In the genomic region with DNA sequence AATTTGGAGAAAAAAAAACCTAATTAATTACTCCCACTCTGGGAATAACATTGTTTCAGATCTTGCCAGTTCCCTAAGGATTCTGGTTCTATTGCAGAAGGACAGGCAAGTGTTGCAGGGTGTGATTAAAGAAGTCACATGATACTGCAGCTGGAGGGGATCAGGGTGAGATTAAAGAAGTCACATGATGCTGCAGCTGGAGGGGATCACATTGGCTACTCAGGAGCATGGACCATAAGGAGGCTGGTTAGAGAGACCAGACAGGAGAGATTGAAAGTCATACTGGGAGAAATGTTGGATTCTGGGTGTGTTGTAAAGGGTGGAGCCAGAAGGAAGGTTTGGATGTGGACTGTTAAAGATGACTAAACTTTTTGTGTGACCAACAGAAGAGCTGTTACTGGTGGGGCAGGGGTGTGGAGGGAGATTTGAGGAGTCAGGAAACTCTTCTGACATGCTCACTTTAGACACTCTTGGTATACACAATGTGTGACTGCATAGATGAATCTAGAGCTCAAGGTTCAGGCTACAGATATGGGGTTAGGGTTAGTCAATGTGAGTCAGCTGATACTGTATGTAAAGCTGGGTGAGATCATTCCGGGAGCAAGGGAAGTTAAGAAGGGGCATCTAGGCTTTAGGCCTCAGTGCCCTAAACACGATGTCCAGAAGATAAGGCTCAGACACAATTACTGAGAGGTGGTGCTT, we compare ENCODE assay signal across 21 mouse cellular contexts. TPM values are rescaled to one million over a fixed set of nuclear protein-coding genes. Genes with fewer than 3 reads are reported as not detected.
DNase-seq lines count a peak whose midpoint lies in the region; ATAC-seq and TF ChIP-seq lines count a peak whose summit lies in the region.
"Had no signal": no experiment of that assay in that cellular context is flagged by ENCODE, and none has a peak within 500 bp of the region (broad histone marks: within the 10 kb centered on the region; RNA-seq: fewer than 3 reads in every experiment).

No protein-coding gene starts in this region.

- no peaks in the 10 kb centered on the region for H3K79me2 ChIP-seq in MEL (ENCODE audit: control insufficient read depth, insufficient read depth, low read length, poor library complexity)

- no peak for ATAC-seq in kidney, postnatal 0 days (replicated peaks; ENCODE audit: low FRiP score, low read depth)
- peak; percentile 84 for ATAC-seq in liver, embryonic 12.5 days
- ATAC-seq in megakaryocyte-erythroid progenitor cell, adult 5-6 weeks (replicated peaks; ENCODE audit: low FRiP score, low TSS enrichment, poor library complexity, severe bottlenecking) = peak; percentile 68
- ATAC-seq: CD4-positive, CD25-positive, alpha-beta regulatory T cell, adult 4 months; hindbrain, embryonic 16.5 days had no signal

- H3K36me3 ChIP-seq in kidney, postnatal 0 days (ENCODE audit: insufficient read depth, low read length) = peaks cover 32% of the 10 kb centered on the region
- peaks cover 17 to 18% of the 10 kb centered on the region in 2 experiments for H3K36me3 ChIP-seq in MEL (ENCODE audit: control insufficient read depth in 1 of 2, insufficient read depth in 2 of 2, low read length in 2 of 2)
- H3K36me3 ChIP-seq in liver, embryonic 12.5 days = peaks cover 90% of the 10 kb centered on the region

- no peak for TF ChIP-seq CTCF in kidney, postnatal 0 days (IDR thresholded peaks at IDR 0.05; ENCODE audit: low read depth)
- TF ChIP-seq CTCF in MEL (IDR thresholded peaks at IDR 0.05 in 2 of 3, conservative IDR thresholded peaks at IDR 0.05 in 1 of 3; ENCODE audit: control insufficient read depth in 1 of 3, insufficient read depth in 1 of 3, low read depth in 2 of 3, low read length in 3 of 3, poor library complexity in 1 of 3, severe bottlenecking in 1 of 3) = no peak

- H3K9me3 ChIP-seq in kidney, postnatal 0 days (replicated peaks; ENCODE audit: low read length) = no peaks in the 10 kb centered on the region
- no peaks in the 10 kb centered on the region for H3K9me3 ChIP-seq in MEL (replicated peaks; ENCODE audit: insufficient read depth, low read length)
- H3K9me3 ChIP-seq in liver, embryonic 12.5 days (replicated peaks) = no peaks in the 10 kb centered on the region
- H3K9me3 ChIP-seq: forebrain, embryonic 12.5 days; heart, embryonic 12.5 days; neural tube, embryonic 12.5 days had no signal

- peak; percentile 5 for DNase-seq in kidney, postnatal 0 days (ENCODE audit: low spot score)
- DNase-seq in kidney, adult 11 months = no peak
- no peak for DNase-seq in MEL (ENCODE audit: low read depth, low spot score)
- no peak for DNase-seq in ovary, adult 18-20 months (ENCODE audit: low spot score)
- DNase-seq in layer of hippocampus, adult 11-12 months (ENCODE audit: low spot score) = no peak
- DNase-seq in right cerebral cortex, adult 2 months (ENCODE audit: low spot score in 2 of 2) = no peak
- DNase-seq: adrenal gland, postnatal 25 days; cerebellum, adult 18-20 months; cerebellum, postnatal 25 days; embryo, embryonic 11 days; kidney, adult 2 months; kidney, postnatal 14 days; lung, postnatal 14 days; thymus, postnatal 14 days had no signal

- no peak for TF ChIP-seq POLR2A in MEL (IDR thresholded peaks at IDR 0.05; ENCODE audit: control insufficient read depth in 1 of 2, insufficient read depth in 1 of 2, low read depth in 1 of 2, low read length in 2 of 2, poor library complexity in 1 of 2)

- H3K27me3 ChIP-seq in kidney, postnatal 0 days (ENCODE audit: insufficient read depth, low read length) = no peaks in the 10 kb centered on the region
- H3K27me3 ChIP-seq in MEL (ENCODE audit: control insufficient read depth in 1 of 2, insufficient read depth in 2 of 2, low read length in 2 of 2) = no peaks in the 10 kb centered on the region
- H3K27me3 ChIP-seq in liver, embryonic 12.5 days (replicated peaks) = no peaks in the 10 kb centered on the region
- H3K27me3 ChIP-seq: forebrain, embryonic 12.5 days; heart, embryonic 12.5 days; neural tube, embryonic 12.5 days had no signal

- TF ChIP-seq RAD21 in MEL (IDR thresholded peaks at IDR 0.05; ENCODE audit: low read depth, low read length) = no peak

- no peak overlapping the region for H3K4me2 ChIP-seq in kidney, postnatal 0 days (ENCODE audit: low read length)
- H3K4me2 ChIP-seq in liver, embryonic 12.5 days = no peak overlapping the region
- H3K4me2 ChIP-seq: forebrain, embryonic 12.5 days; heart, embryonic 12.5 days; neural tube, embryonic 12.5 days had no signal

- whole genome bisulfite sequencing in kidney, postnatal 0 days = 94% methylated on average over 2 of the region's 2 CpGs
- WGBS in liver, embryonic 12.5 days (ENCODE audit: insufficient replicate concordance) = 50% methylated on average over 2 of the region's 2 CpGs

- no peak overlapping the region for H3K4me3 ChIP-seq in kidney, postnatal 0 days (replicated peaks; ENCODE audit: low read depth, low read length)
- H3K4me3 ChIP-seq in MEL (ENCODE audit: control insufficient read depth in 1 of 2, insufficient read depth in 1 of 2, low read depth in 2 of 2, low read length in 2 of 2) = no peak overlapping the region
- no peak overlapping the region for H3K4me3 ChIP-seq in liver, embryonic 12.5 days
- H3K4me3 ChIP-seq: forebrain, embryonic 12.5 days; heart, embryonic 12.5 days; neural tube, embryonic 12.5 days had no signal

- no peaks in the 10 kb centered on the region for H3K4me1 ChIP-seq in kidney, postnatal 0 days (replicated peaks; ENCODE audit: insufficient read depth, low read length)
- peaks cover 0 to 6% of the 10 kb centered on the region in 2 experiments; a peak in 2 of 4 replicates for H3K4me1 ChIP-seq in MEL (ENCODE audit: control insufficient read depth in 1 of 2, insufficient read depth in 2 of 2, low read length in 2 of 2)
- H3K4me1 ChIP-seq in liver, embryonic 12.5 days = peaks cover 49% of the 10 kb centered on the region
- H3K4me1 ChIP-seq: forebrain, embryonic 12.5 days; neural tube, embryonic 12.5 days had no signal

- no peak for TF ChIP-seq EP300 in MEL (IDR thresholded peaks at IDR 0.05; ENCODE audit: low read depth in 1 of 2, low read length in 2 of 2)

- no peak overlapping the region for H3K27ac ChIP-seq in kidney, postnatal 0 days
- no peak overlapping the region for H3K27ac ChIP-seq in MEL (ENCODE audit: control insufficient read depth, low read depth, low read length)
- H3K27ac ChIP-seq in liver, embryonic 12.5 days = peak overlapping the region; percentile 57; the same call in 1 of the 2 replicates
- H3K27ac ChIP-seq: forebrain, embryonic 12.5 days; neural tube, embryonic 12.5 days had no signal

- H3K9ac ChIP-seq in kidney, postnatal 0 days (ENCODE audit: low read depth, low read length) = no peak overlapping the region
- no peak overlapping the region for H3K9ac ChIP-seq in MEL (ENCODE audit: control insufficient read depth, low read depth, low read length, poor library complexity, severe bottlenecking)
- no peak overlapping the region for H3K9ac ChIP-seq in liver, embryonic 12.5 days
- H3K9ac ChIP-seq: forebrain, embryonic 12.5 days; heart, embryonic 12.5 days; neural tube, embryonic 12.5 days had no signal

TF ChIP-seq in MEL, 35 proteins besides CTCF, POLR2A, EP300 and RAD21:
- TF ChIP-seq TAL1 (IDR thresholded peaks at IDR 0.05; ENCODE audit: low read length) (peak; percentile 18), CHD2 (IDR thresholded peaks at IDR 0.05; ENCODE audit: low read length) (no peak), USF1 (IDR thresholded peaks at IDR 0.05; ENCODE audit: low read depth, low read length) (peak; percentile 75), ZKSCAN1 (IDR thresholded peaks at IDR 0.05; ENCODE audit: low read depth, low read length) (no peak), MAZ (IDR thresholded peaks at IDR 0.05; ENCODE audit: low read depth, low read length) (no peak), USF2 (IDR thresholded peaks at IDR 0.05; ENCODE audit: borderline replicate concordance in 1 of 2, insufficient read depth in 1 of 2, low read depth in 1 of 2, low read length in 2 of 2) (peak in 1 of 2 experiments; percentile 33; a peak in 1 of 4 replicates)

RNA-seq across cellular contexts. Expression of a gene that starts 26.0 kb away (rescaled TPM):
- 15.0 and 15.6 TPM in 2 replicates for polyA plus RNA-seq in kidney, postnatal 0 days (2015; fragmentation: Nextera tagmentation; extraction: Ambion mirVana)
- total RNA-seq in MEL (2012; rRNA removed) = 15.5 and 15.8 TPM in 2 replicates
- polyA plus RNA-seq in MEL (2012; ENCODE audit: insufficient read depth in 1 of 2, insufficient read length in 2 of 2, low read depth in 1 of 2, low replicate concordance in 2 of 2, missing spikeins in 1 of 2) = 10 to 100 TPM in 1 of 2 experiments, not detected in 1; 15.1 TPM
- polyA plus RNA-seq in liver, embryonic 12.5 days (2016; fragmentation: Nextera tagmentation; extraction: Ambion mirVana) = 9.3 and 10.5 TPM in 2 replicates
- 12.5 and 16.4 TPM in 2 replicates for total RNA-seq in megakaryocyte-erythroid progenitor cell, adult 5-6 weeks (2014; fragmentation: Nextera tagmentation)
- total RNA-seq in megakaryocyte-erythroid progenitor cell, adult 5-6 weeks (2017) = 19.3 and 22.4 TPM in 2 replicates
